Mouse (Mus musculus): Measurements from ENCODE around the gene Ip6k2. TPM values are rescaled to one million over a fixed set of nuclear protein-coding genes. Genes with fewer than 3 reads are reported as not detected.

The Ip6k2 gene
- total and polyA plus RNA-seq, 3 experiments, result 23.6 to 28.4 (median 27.2) TPM

DNA sequence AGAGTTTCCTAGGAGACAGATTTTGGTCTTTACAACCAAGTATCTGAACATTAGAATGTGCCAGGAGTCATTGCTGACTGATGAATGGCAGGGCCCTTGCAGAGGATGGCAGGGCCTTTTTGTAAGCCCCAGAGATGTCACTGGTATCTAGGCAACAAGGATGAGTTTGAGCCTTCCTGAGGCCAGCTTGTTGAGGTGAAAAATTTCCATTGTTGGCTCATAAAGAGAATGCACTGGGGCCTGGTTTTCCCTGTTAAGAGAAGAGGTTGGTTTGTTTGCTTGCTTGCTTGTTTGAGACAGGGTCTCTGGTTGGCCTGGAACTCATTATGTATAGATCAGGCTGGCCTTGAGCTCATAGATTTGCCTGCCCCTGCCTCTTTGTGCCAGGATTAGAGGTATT is 1.8 kb downstream of the Ip6k2 start (continued):
- no peak for TF ChIP-seq ZMIZ1 (IDR thresholded peaks at IDR 0.05; ENCODE audit: low read depth, low read length)

DNA sequence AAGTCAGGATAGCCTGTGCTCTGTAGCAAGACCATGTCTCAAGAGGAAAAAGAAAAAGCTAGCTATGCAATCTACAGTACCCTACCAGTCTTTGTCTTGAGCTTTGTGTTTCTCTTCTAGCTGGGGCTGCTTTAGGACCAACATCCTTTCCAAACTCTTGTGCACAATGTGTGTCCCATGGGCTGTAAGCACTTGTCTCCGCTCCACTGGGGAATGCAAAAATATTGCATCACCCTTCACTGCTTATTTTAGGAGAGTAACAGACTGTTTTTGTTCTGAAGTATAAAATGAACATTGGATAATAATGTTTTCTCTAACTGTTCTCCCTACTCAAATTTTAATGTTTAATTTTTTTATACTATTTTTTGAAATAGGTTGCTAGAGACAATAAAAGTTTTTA is 2.9 kb downstream of the Ip6k2 start:
- 0 out of 2 replicates have a peak overlapping the region, but pooled peaks have one; percentile 45 for H3K9ac ChIP-seq (ENCODE audit: insufficient read depth, low read depth)
- dilution Hi-C loops (cut with MboI; ENCODE audit: extremely low pct_ligation_motif_present, extremely low pct_unique_long_range_greater_than_20kb, low sequenced_read_pairs), result no loop called here
- TF ChIP-seq MAX (IDR thresholded peaks at IDR 0.05; ENCODE audit: low read length), result no peak
- TF ChIP-seq TBP (conservative IDR thresholded peaks at IDR 0.05; ENCODE audit: low read depth, low read length), result no peak
- no peak for TF ChIP-seq USF1 (IDR thresholded peaks at IDR 0.05; ENCODE audit: low read depth, low read length)
- no peak for TF ChIP-seq ZMIZ1 (IDR thresholded peaks at IDR 0.05; ENCODE audit: low read depth, low read length)
- TF ChIP-seq PAX5 (IDR thresholded peaks at IDR 0.05; ENCODE audit: low read length), result no peak
- TF ChIP-seq RAD21 (IDR thresholded peaks at IDR 0.05; ENCODE audit: low read depth, low read length), result no peak
- H3K4me2 ChIP-seq (ENCODE audit: insufficient read depth, low read depth, poor library complexity, severe bottlenecking), result peak overlapping the region; percentile 91
- peaks cover 37 to 80% of the 10 kb centered on the region in 2 experiments for H3K4me1 ChIP-seq (ENCODE audit: control insufficient read depth in 1 of 2, insufficient read depth in 2 of 2)
- no peak overlapping the region for H3K4me3 ChIP-seq (replicated peaks in 1 of 3; ENCODE audit: low read depth in 2 of 3, low read length in 2 of 3, poor library complexity in 1 of 3)
- H3K27me3 ChIP-seq (replicated peaks), result no peaks in the 10 kb centered on the region
- peaks cover 4 to 28% of the 10 kb centered on the region in 2 experiments for H3K36me3 ChIP-seq (replicated peaks in 1 of 2; ENCODE audit: control insufficient read depth in 1 of 2, insufficient read depth in 1 of 2, low read length in 1 of 2)
- H3K79me2 ChIP-seq (replicated peaks; ENCODE audit: control insufficient read depth, extremely low read depth, insufficient read depth, poor library complexity, severe bottlenecking), result peaks cover 63% of the 10 kb centered on the region
- peak overlapping the region; percentile 41; the same call in 1 of the 2 replicates for H3K27ac ChIP-seq (ENCODE audit: insufficient read depth, low read depth)
- in situ Hi-C loops (cut with MboI; ENCODE audit: low pct_ligation_motif_present, low pct_unique_long_range_greater_than_20kb, low sequenced_read_pairs), result no loop called here
- no peaks in the 10 kb centered on the region for H3K9me3 ChIP-seq (replicated peaks; ENCODE audit: low read length)
- no peak for DNase-seq (ENCODE audit: extremely low read depth)

DNA sequence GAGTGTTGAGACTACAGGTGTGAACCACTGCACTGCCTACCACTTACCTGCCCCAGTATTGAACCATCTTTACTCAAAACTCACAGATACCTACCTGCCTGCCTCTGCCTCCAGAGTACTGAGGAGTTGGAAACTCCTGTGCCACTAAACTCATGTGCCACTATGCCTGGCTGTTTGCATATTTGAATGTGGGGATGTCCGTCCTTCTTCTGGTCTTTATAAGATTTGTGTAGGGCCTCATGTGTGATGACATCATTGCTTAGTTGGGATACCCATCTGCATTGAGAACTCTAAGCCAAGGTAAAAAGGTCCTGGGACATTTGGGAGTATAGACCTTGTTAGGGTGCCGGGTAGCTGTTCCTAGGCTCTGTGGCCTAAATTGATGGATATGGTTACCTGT is 3.5 kb downstream of the Ip6k2 start:
- TF ChIP-seq ZMIZ1 (IDR thresholded peaks at IDR 0.05; ENCODE audit: low read depth, low read length) (no peak), CHD1 (IDR thresholded peaks at IDR 0.05; ENCODE audit: low read depth, low read length) (no peak), RCOR1 (conservative IDR thresholded peaks at IDR 0.05; ENCODE audit: low read depth, low read length) (no peak), RAD21 (IDR thresholded peaks at IDR 0.05; ENCODE audit: low read depth, low read length) (no peak), KAT2A (IDR thresholded peaks at IDR 0.05; ENCODE audit: insufficient replicate concordance, low read length) (no peak), IRF4 (IDR thresholded peaks at IDR 0.05; ENCODE audit: low read depth, low read length) (peak; percentile 52; the same call in 1 of the 2 replicates), POLR2AphosphoS2 (IDR thresholded peaks at IDR 0.05; ENCODE audit: low read depth, low read length) (no peak), ZC3H11A (IDR thresholded peaks at IDR 0.05; ENCODE audit: low read depth, low read length) (no peak), ETS1 (conservative IDR thresholded peaks at IDR 0.05; ENCODE audit: low read depth, low read length) (peak; percentile 87), CHD2 (IDR thresholded peaks at IDR 0.05; ENCODE audit: low read length) (no peak), NRF1 (IDR thresholded peaks at IDR 0.05; ENCODE audit: low read depth, low read length) (no peak), ZKSCAN1 (IDR thresholded peaks at IDR 0.05; ENCODE audit: borderline replicate concordance, low read depth, low read length) (no peak), JUND (conservative IDR thresholded peaks at IDR 0.05; ENCODE audit: low read depth, low read length) (0 out of 2 replicates have a peak, but pooled peaks have one; percentile 44), MYC (IDR thresholded peaks at IDR 0.05; ENCODE audit: low read depth, low read length) (no peak), USF1 (IDR thresholded peaks at IDR 0.05; ENCODE audit: low read depth, low read length) (no peak), JUN (IDR thresholded peaks at IDR 0.05; ENCODE audit: insufficient read depth, low read depth, low read length) (peak; percentile 72), MEF2A (IDR thresholded peaks at IDR 0.05; ENCODE audit: borderline replicate concordance, low read depth, low read length) (peak; percentile 75), CTCF (conservative IDR thresholded peaks at IDR 0.05 in 1 of 2, IDR thresholded peaks at IDR 0.05 in 1 of 2; ENCODE audit: low read depth in 2 of 2, low read length in 2 of 2) (no peak), MAX (IDR thresholded peaks at IDR 0.05; ENCODE audit: low read length) (no peak), MAFK (IDR thresholded peaks at IDR 0.05; ENCODE audit: insufficient replicate concordance, low read length) (no peak), BHLHE40 (IDR thresholded peaks at IDR 0.05; ENCODE audit: low read depth, low read length) (peak; percentile 95), TCF12 (IDR thresholded peaks at IDR 0.05; ENCODE audit: low read depth, low read length) (peak; percentile 64; the same call in 1 of the 2 replicates), MXI1 (IDR thresholded peaks at IDR 0.05; ENCODE audit: low read depth, low read length) (no peak), EP300 (IDR thresholded peaks at IDR 0.05; ENCODE audit: low read length) (peak; percentile 63; the same call in 1 of the 2 replicates)
- no peaks in the 10 kb centered on the region for H3K9me3 ChIP-seq (replicated peaks; ENCODE audit: low read length)
- in situ Hi-C loops (cut with MboI; ENCODE audit: low pct_ligation_motif_present, low pct_unique_long_range_greater_than_20kb, low sequenced_read_pairs) (no loop called here), dilution Hi-C loops (cut with MboI; ENCODE audit: extremely low pct_ligation_motif_present, extremely low pct_unique_long_range_greater_than_20kb, low sequenced_read_pairs) (no loop called here)
- peak overlapping the region; percentile 18 for H3K4me2 ChIP-seq (ENCODE audit: insufficient read depth, low read depth, poor library complexity, severe bottlenecking)
- H3K27me3 ChIP-seq (replicated peaks), result no peaks in the 10 kb centered on the region
- peaks cover 4 to 28% of the 10 kb centered on the region in 2 experiments for H3K36me3 ChIP-seq (replicated peaks in 1 of 2; ENCODE audit: control insufficient read depth in 1 of 2, insufficient read depth in 1 of 2, low read length in 1 of 2)
- H3K79me2 ChIP-seq (replicated peaks; ENCODE audit: control insufficient read depth, extremely low read depth, insufficient read depth, poor library complexity, severe bottlenecking), result peaks cover 69% of the 10 kb centered on the region
- H3K4me3 ChIP-seq (replicated peaks in 1 of 3; ENCODE audit: low read depth in 2 of 3, low read length in 2 of 3, poor library complexity in 1 of 3), result peak overlapping the region in 1 of 3 experiments; percentile 12
- H3K9ac ChIP-seq (ENCODE audit: insufficient read depth, low read depth), result no peak overlapping the region
- peaks cover 43 to 86% of the 10 kb centered on the region in 2 experiments for H3K4me1 ChIP-seq (ENCODE audit: control insufficient read depth in 1 of 2, insufficient read depth in 2 of 2)
- H3K27ac ChIP-seq (ENCODE audit: insufficient read depth, low read depth), result peak overlapping the region; percentile 70; the same call in 1 of the 2 replicates
- peak; percentile 58 for DNase-seq (ENCODE audit: extremely low read depth)
